Mouse (Mus musculus) neural tube, embryonic 11.5 days (tissue): ENCODE data around the gene Efcab14. TPM values are rescaled to one million over a fixed set of nuclear protein-coding genes. Genes with fewer than 3 reads are reported as not detected.

Source experiments
- ATAC-seq: fragments of 200-750 bp; cut with Nextera tagmentation; 2 replicates; pipeline ENCODE4 v1.8.0; 2017; ENCODE audit warnings: moderate number of reproducible peaks, mild to moderate bottlenecking, moderate TSS enrichment, moderate library complexity; ENCODE audit not compliant: insufficient read depth, low FRiP score, low TSS enrichment
- DNase-seq: peaks from one replicate; pipeline ENCODE4 v3.0.0-alpha.2; 2015; ENCODE audit warnings: low spot score
- H3K27ac ChIP-seq: fragments of 300-500 bp; sonication (generic); 2 replicates; pipeline ENCODE4 v1.5.1; 2014; ENCODE audit warnings: low read depth, mild to moderate bottlenecking, low read length
- H3K27me3 ChIP-seq: fragments of 300-500 bp; sonication (generic); 2 replicates; pipeline ENCODE4 v1.6.1; 2014; ENCODE audit warnings: mild to moderate bottlenecking, low read length, mixed read lengths; ENCODE audit not compliant: control insufficient read depth, insufficient read depth
- H3K36me3 ChIP-seq: fragments of 300-500 bp; sonication (generic); 2 replicates; pipeline ENCODE4 v1.6.1; 2014; ENCODE audit warnings: mild to moderate bottlenecking, low read length, moderate library complexity, mixed read lengths; ENCODE audit not compliant: control insufficient read depth, insufficient read depth
- H3K4me1 ChIP-seq: fragments of 300-500 bp; sonication (generic); 2 replicates; pipeline ENCODE4 v1.6.1; 2014; ENCODE audit warnings: low read length, mixed read lengths; ENCODE audit not compliant: control insufficient read depth, insufficient read depth
- H3K4me2 ChIP-seq: fragments of 300-500 bp; sonication (generic); 2 replicates; pipeline ENCODE4 v1.6.1; 2014; ENCODE audit warnings: low read depth, mild to moderate bottlenecking, moderate library complexity
- H3K4me3 ChIP-seq: fragments of 300-500 bp; sonication (generic); 2 replicates; pipeline ENCODE4 v1.5.1; 2014; ENCODE audit warnings: low read depth, low read length
- H3K9ac ChIP-seq: fragments of 300-500 bp; sonication (generic); 2 replicates; pipeline ENCODE4 v1.6.1; 2014; ENCODE audit warnings: mild to moderate bottlenecking, low read length
- H3K9me3 ChIP-seq: fragments of 300-500 bp; sonication (generic); 2 replicates; pipeline ENCODE4 v1.6.1; 2016; ENCODE audit warnings: low read length; ENCODE audit not compliant: control insufficient read depth
- WGBS: fragments of 180-500 bp; shearing (Covaris S2); extraction: QIAGEN DNeasy Blood & Tissue Kit; methylation state at CpG from one replicate; pipeline ENCODE4 v1.1.7; 2014; 5-methylcytosine and 5-hydroxymethylcytosine counted together
- polyA plus RNA-seq: library from polyadenylated mRNA; unstranded; fragments of >200 nt; fragmentation: Nextera tagmentation; extraction: Ambion mirVana; gene quantifications from 2 replicates; pipeline ENCODE4 v1.2.1, GENCODE M21; 2014

Gene Efcab14
- polyA plus RNA-seq, 1 experiment from 2014 or later, result 44.7 TPM

DNA sequence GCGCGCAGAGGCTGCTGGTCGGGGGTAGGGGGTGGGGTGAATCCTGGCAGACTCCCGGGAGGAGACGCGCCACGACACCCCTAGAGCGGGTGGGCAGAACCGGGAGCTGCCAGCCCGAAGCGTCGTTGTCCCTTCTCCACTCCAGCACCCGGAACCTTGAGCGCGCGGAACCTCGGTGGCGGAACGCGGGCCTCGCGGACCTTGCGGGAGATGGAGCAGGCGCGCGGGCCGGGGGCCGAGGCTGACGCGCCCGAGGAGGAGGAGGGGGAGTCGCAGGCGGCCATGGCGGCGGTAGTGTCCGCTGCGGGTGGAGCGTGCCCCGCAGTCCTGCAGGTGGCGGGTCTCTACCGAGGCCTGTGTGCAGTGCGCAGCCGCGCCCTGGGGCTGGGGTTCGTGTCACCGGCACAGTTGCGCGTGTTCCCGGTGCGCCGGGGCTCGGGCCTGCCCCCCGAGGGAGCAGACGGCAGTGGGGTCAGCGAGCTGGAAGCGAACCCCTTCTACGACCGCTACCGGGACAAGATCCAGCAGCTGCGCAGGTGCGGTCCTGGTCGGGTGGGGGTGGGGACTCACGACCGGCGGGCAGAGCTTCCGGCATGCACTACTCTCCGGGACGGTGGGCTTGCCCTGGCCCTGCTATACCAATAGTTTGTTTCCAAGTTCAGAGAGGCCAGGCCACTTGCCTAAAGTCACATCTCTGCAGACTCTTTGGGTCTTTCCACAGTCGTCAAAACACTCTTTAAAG is 47.4 kb downstream of the Efcab14 start, which contains the start of gene Atpaf1:
TSS of gene Atpaf1 (plus strand) at position 44 of the 742 bp plus-strand sequence.
- Histone ChIP-seq H3K4me1 (peaks cover 6% of the 10 kb centered on the region; the same call in 1 of the 2 replicates), H3K4me2 (peak within 1 kb of the TSS; percentile 57), H3K9me3 (no peaks in the 10 kb centered on the region), H3K36me3 (0 out of 2 replicates have a peak, but pooled peaks cover 1% of the 10 kb centered on the region), H3K27ac (no peak within 1 kb of the TSS), H3K9ac (peak within 1 kb of the TSS; percentile 76), H3K4me3 (peak within 1 kb of the TSS; percentile 67), H3K27me3 (no peaks in the 10 kb centered on the region)
- ATAC-seq, result peak; percentile 89
- DNase-seq, result peak; percentile 82
- WGBS, result under 1% methylated on average over 58 of the region's 69 CpGs

DNA sequence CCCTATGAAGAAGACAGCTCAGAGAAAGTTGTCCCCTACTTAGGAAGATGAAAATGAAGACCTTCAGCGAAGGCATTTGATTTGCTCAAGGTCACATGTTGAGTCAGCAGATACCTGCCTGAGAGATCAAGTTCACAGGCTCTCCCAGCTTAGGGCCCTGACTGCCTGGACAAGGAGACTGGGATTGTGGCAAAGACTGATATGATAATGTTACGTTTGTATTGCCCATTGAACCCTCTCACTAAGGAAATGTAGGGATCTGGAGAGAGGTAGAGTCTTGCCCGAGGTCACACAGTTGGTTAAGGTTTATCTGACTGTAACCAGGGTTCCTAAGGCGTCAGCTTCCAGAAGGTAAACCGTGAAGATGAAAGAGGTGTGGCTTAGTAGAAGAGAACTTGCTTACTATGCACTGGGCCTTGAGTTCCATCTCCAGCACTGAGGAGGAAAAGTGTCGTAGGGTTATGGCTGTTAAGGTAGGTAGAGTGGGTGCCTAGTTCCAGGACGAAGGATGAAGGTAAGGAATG is 48.0 kb downstream of the Efcab14 start:
- peaks cover 6% of the 10 kb centered on the region; the same call in 1 of the 2 replicates for H3K4me1 ChIP-seq
- H3K9me3 ChIP-seq, result no peaks in the 10 kb centered on the region
- ATAC-seq, result no peak
- 62% methylated on average over 7 of the region's 7 CpGs for WGBS
- H3K4me2 ChIP-seq, result peak overlapping the region; percentile 57
- DNase-seq, result no peak
- no peaks in the 10 kb centered on the region for H3K27me3 ChIP-seq
- no peak overlapping the region for H3K27ac ChIP-seq
- H3K9ac ChIP-seq, result peak overlapping the region; percentile 76
- H3K36me3 ChIP-seq, result 0 out of 2 replicates have a peak, but pooled peaks cover 3% of the 10 kb centered on the region
- H3K4me3 ChIP-seq, result peak overlapping the region; percentile 67

DNA sequence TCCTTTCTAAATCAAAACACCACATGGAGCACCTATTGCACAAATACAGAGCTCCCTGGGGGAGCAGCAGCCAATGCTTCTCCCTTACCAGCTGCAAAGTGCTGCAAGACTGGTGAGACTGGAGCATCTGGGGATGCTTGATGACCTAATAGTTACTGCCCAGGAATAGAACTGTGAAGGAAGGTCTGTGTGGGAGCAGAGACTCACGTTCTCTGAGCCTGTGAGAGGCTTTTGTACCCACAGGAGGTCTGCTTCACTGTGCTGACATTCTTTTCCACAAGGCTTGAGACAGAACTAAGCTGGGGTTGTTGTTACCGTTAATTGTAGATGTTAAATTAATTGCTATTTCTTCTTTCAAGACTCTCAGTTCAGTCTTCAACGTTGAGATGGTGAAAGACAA is 53.3 kb downstream of the Efcab14 start:
- Histone ChIP-seq H3K27ac (no peak overlapping the region), H3K9ac (no peak overlapping the region), H3K9me3 (no peaks in the 10 kb centered on the region), H3K4me2 (no peak overlapping the region), H3K27me3 (no peaks in the 10 kb centered on the region), H3K4me1 (no peaks in the 10 kb centered on the region), H3K4me3 (no peak overlapping the region), H3K36me3 (0 out of 2 replicates have a peak, but pooled peaks cover 3% of the 10 kb centered on the region)
- DNase-seq (no peak), ATAC-seq (no peak)
- WGBS, result 74% methylated on average over 3 of the region's 3 CpGs

DNA sequence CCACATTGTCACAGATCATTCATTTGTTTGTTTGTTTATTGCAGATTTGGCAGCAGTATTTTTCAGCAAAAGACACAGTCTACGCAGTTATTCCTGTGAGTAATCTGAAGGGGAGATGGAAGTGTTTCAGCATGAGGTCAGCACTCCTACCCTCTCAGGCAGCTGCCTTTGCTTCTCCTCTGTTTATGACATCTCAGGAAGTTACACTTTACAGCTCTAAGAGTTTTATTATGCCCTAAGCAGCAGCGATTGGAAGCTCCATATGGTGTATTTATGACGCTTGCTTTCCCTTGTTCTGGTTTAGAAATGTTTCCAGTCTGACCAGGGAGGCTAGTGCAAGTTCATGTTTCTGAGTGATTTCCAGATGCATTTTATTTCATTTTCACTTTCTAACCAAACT is 57.8 kb downstream of the Efcab14 start:
- no peak overlapping the region for H3K4me2 ChIP-seq
- H3K4me1 ChIP-seq, result no peaks in the 10 kb centered on the region
- no peak overlapping the region for H3K9ac ChIP-seq
- WGBS, result 45% methylated on average over 3 of the region's 3 CpGs
- H3K9me3 ChIP-seq, result no peaks in the 10 kb centered on the region
- H3K27me3 ChIP-seq, result no peaks in the 10 kb centered on the region
- no peak for ATAC-seq
- DNase-seq, result no peak
- H3K4me3 ChIP-seq, result no peak overlapping the region
- H3K36me3 ChIP-seq, result peaks cover 3% of the 10 kb centered on the region
- H3K27ac ChIP-seq, result no peak overlapping the region

DNA sequence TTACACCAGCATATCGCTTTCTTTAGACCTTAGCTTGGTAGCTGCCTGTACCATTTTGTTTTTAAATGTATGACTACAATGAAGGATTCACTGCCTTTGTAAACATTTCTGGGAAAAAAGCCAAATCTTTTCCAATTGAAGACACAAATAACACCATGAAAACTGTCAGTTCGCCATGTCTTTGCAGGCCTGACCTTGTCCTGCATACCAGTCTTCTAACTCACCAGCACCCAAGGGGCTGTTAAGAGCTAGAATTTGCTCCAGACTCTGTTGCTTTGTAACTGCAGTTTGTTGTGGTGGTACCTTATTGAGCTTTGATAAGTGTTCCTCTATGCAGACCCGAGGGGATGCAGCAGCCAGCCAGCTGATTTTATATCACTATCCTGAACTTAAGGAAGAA is 62.4 kb downstream of the Efcab14 start:
- Histone ChIP-seq H3K27ac (no peak overlapping the region), H3K4me2 (no peak overlapping the region), H3K4me3 (no peak overlapping the region), H3K9me3 (no peaks in the 10 kb centered on the region), H3K4me1 (no peaks in the 10 kb centered on the region), H3K9ac (no peak overlapping the region), H3K27me3 (no peaks in the 10 kb centered on the region), H3K36me3 (peaks cover 5% of the 10 kb centered on the region)
- ATAC-seq (no peak), DNase-seq (no peak)
- 91% methylated on average over 3 of the region's 3 CpGs for WGBS

DNA sequence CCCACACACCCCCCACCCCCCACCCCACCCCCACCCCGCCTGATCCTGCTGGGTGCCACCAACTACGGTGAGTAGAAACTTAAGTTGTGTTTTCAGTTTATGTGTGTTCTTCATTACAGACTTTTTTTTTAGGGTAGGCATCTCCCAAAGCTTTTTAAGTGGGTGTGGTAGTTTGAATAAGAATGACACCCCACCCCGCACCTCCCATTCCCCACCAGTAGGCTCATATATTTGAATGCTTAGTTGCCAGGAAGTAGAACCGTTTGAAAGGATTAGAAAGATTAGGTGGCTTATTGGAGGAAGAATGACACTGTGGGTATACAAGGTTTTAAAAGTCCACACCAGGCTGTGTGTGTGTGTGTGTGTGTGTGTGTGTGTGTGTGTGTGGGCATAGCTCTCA is 74.8 kb downstream of the Efcab14 start:
- DNase-seq (no peak), ATAC-seq (no peak)
- H3K4me2 ChIP-seq, result no peak overlapping the region
- no peak overlapping the region for H3K4me3 ChIP-seq
- H3K36me3 ChIP-seq, result no peaks in the 10 kb centered on the region
- no peak overlapping the region for H3K9ac ChIP-seq
- H3K27me3 ChIP-seq, result no peaks in the 10 kb centered on the region
- H3K4me1 ChIP-seq, result no peaks in the 10 kb centered on the region
- WGBS, result 92% methylated on average over 4 of the region's 4 CpGs
- H3K9me3 ChIP-seq, result no peaks in the 10 kb centered on the region
- no peak overlapping the region for H3K27ac ChIP-seq

DNA sequence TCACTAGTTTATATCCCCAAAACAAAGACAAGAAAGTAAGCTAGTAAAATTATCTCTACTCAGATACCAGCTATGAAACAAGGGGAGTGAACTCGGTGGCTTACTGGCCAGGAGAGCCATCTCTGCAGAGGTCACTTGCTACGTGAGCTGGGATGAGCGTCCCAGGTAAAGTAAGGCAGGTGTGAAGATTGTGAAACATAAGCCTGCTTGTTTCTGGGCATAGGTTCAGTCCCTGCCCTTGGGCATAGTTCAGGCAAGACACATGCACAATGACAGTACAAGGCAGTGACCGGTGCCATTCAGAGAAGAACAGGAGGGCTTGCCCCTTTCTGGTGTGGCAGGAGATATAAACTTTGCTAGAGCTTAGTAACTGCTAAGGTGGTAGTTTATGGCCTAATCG is 78.1 kb downstream of the Efcab14 start:
- no peaks in the 10 kb centered on the region for H3K4me1 ChIP-seq
- no peak overlapping the region for H3K27ac ChIP-seq
- no peaks in the 10 kb centered on the region for H3K27me3 ChIP-seq
- H3K9ac ChIP-seq, result no peak overlapping the region
- WGBS, result 88% methylated on average over 5 of the region's 5 CpGs
- no peak overlapping the region for H3K4me2 ChIP-seq
- DNase-seq (no peak), ATAC-seq (no peak)
- no peaks in the 10 kb centered on the region for H3K36me3 ChIP-seq
- H3K9me3 ChIP-seq, result no peaks in the 10 kb centered on the region
- H3K4me3 ChIP-seq, result no peak overlapping the region

DNA sequence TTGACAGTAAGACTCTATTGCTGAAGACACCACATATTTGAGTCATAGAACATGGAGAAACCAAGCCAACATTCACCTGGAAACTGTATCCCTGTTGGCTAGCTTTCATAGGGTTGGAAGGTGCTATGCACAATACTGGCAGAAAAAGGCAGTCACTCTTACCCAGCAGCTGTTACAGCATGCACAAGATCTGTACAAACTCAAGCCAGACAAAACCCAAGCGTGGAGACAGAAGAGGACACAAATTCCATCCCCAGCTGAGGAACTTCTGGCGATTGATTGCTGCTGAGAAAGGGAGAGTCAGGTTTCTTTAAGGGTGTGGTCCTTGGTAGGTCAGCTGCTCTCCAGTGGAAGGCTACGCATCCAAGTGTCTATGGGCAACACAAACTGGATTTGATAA is 82.7 kb downstream of the Efcab14 start:
- Histone ChIP-seq H3K27me3 (no peaks in the 10 kb centered on the region), H3K4me3 (no peak overlapping the region), H3K9me3 (no peaks in the 10 kb centered on the region), H3K36me3 (no peaks in the 10 kb centered on the region), H3K9ac (no peak overlapping the region), H3K4me1 (no peaks in the 10 kb centered on the region), H3K4me2 (no peak overlapping the region), H3K27ac (no peak overlapping the region)
- DNase-seq, result no peak
- WGBS, result 75% methylated on average over 3 of the region's 3 CpGs
- no peak for ATAC-seq

DNA sequence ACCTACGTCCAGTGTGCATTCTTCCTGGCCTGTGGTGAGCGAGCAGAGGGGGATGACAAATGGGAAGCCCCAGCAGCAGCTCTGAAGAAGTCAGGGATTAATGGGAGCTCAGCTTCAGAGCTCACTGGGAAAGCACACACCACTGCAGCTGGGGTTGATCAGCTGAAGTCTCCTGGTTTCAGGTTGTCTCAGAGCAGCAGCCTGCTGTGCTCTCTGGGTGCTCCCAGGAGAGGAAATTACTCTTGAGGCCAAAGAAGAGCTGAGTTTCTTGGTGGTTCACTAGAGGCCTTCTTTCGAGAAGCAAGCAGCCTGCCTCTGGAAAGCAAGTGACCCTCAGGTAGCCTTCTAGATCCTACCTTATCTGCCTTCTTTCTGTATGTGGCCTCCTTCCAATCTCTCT is 83.4 kb downstream of the Efcab14 start:
- Histone ChIP-seq H3K9ac (no peak overlapping the region), H3K4me3 (no peak overlapping the region), H3K4me1 (no peaks in the 10 kb centered on the region), H3K27me3 (no peaks in the 10 kb centered on the region), H3K4me2 (no peak overlapping the region), H3K27ac (no peak overlapping the region), H3K36me3 (no peaks in the 10 kb centered on the region), H3K9me3 (no peaks in the 10 kb centered on the region)
- ATAC-seq (no peak), DNase-seq (no peak)
- WGBS, result 69% methylated on average over 3 of the region's 3 CpGs
